Mouse (Mus musculus) midbrain, embryonic 11.5 days (tissue): ENCODE measurements at regions not wholly inside any gene's neighbourhood (a gene's known extent, or its start where the extent isn't known, plus 50 kb on each side); places are given as distances from the start of the nearest gene placed in this dataset.

Source experiments
- ATAC-seq: fragments of 200-750 bp; cut with Nextera tagmentation; 2 replicates; pipeline ENCODE4 v1.8.0; 2017; ENCODE audit warnings: moderate TSS enrichment, moderate library complexity; ENCODE audit not compliant: low FRiP score
- DNase-seq: peaks from one replicate; pipeline ENCODE4 v3.0.0; 2015; ENCODE audit warnings: low spot score; ENCODE audit errors: missing footprints
- H3K27ac ChIP-seq: fragments of 300-500 bp; sonication (generic); 2 replicates; pipeline ENCODE4 v1.5.1; 2014; ENCODE audit warnings: low read depth, low read length
- H3K27me3 ChIP-seq: fragments of 300-500 bp; sonication (generic); 2 replicates; pipeline ENCODE4 v1.6.1; 2014; ENCODE audit warnings: mild to moderate bottlenecking, low read length, moderate library complexity, mixed read lengths; ENCODE audit not compliant: control insufficient read depth, insufficient read depth
- H3K36me3 ChIP-seq: fragments of 300-500 bp; sonication (generic); 2 replicates; pipeline ENCODE4 v1.6.1; 2014; ENCODE audit warnings: mild to moderate bottlenecking, low read length, moderate library complexity, mixed read lengths; ENCODE audit not compliant: control insufficient read depth, insufficient read depth
- H3K4me1 ChIP-seq: fragments of 300-500 bp; sonication (generic); 2 replicates; pipeline ENCODE4 v1.6.1; 2014; ENCODE audit warnings: low read length; ENCODE audit not compliant: control insufficient read depth, insufficient read depth
- H3K4me2 ChIP-seq: fragments of 300-500 bp; sonication (generic); 2 replicates; pipeline ENCODE4 v1.6.1; 2014; ENCODE audit warnings: mild to moderate bottlenecking, moderate library complexity
- H3K4me3 ChIP-seq: fragments of 300-500 bp; sonication (generic); 2 replicates; pipeline ENCODE4 v1.5.1; 2014; ENCODE audit warnings: low read depth, low read length
- H3K9ac ChIP-seq: fragments of 300-500 bp; sonication (generic); 2 replicates; pipeline ENCODE4 v1.6.1; 2014; ENCODE audit warnings: low read length
- H3K9me3 ChIP-seq: fragments of 300-500 bp; sonication (generic); 2 replicates; pipeline ENCODE4 v1.6.1; 2016; ENCODE audit warnings: low read length; ENCODE audit not compliant: control insufficient read depth
- WGBS: fragments of 180-500 bp; shearing (Covaris S2); extraction: QIAGEN DNeasy Blood & Tissue Kit; methylation state at CpG from one replicate; pipeline ENCODE4 v1.1.7; 2014; 5-methylcytosine and 5-hydroxymethylcytosine counted together

DNA sequence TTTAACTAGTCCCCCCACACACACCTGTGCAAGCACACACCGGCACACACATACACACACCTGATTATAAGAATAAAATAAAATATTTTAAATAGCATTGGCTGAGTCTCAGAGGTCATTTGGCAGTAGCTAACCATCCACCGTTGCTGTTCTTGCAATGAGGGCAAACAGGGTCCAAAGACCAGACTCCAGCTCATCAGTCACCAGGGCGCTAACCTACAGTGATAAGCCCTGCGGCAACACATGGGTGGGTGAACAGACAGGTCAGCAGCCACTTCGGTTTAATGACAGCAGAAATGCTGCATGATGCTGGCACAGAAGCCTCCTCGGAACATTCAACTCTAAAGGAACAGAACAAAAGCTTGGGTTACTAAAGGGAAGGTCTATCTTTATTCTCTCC lies 54.9 kb downstream of the Tas2r134 start:
- H3K27me3 ChIP-seq = no peaks in the 10 kb centered on the region
- no peak overlapping the region for H3K4me3 ChIP-seq
- H3K36me3 ChIP-seq = no peaks in the 10 kb centered on the region
- no peak overlapping the region for H3K4me2 ChIP-seq
- no peak overlapping the region for H3K9ac ChIP-seq
- ATAC-seq = no peak
- DNase-seq = no peak
- H3K27ac ChIP-seq = no peak overlapping the region
- H3K4me1 ChIP-seq = no peaks in the 10 kb centered on the region
- no peaks in the 10 kb centered on the region for H3K9me3 ChIP-seq
- 89% methylated on average over 6 of the region's 6 CpGs for WGBS

- WGBS = 97% methylated on average over 4 of the region's 4 CpGs
Observed at GRCm38 (mm10) chr2:51682745-51683144, 55.4 kb downstream of the Tas2r134 start.

DNA sequence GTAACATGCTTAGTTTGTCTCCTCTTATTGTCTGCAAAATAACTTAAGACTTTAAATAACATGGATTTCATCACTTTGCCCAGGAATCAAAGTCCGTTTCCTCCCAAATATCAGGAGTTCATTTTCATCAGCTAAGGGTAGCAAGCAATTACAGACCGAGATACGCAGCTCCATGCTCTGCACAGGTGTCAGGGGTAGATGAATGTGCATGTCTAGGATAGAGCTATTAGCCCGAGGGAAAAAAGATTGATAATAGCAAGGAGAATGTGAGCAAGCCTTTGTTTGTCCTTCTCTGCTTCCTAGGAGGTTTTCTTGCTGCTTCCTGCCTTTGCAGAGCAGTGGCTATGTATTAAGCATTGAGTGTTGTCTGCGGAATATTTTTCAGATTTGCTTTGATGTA lies 77.8 kb downstream of the Tas2r134 start:
- Histone ChIP-seq H3K27me3 (no peaks in the 10 kb centered on the region), H3K4me1 (no peaks in the 10 kb centered on the region), H3K4me2 (no peak overlapping the region), H3K9ac (no peak overlapping the region), H3K27ac (no peak overlapping the region), H3K4me3 (no peak overlapping the region), H3K9me3 (no peaks in the 10 kb centered on the region), H3K36me3 (no peaks in the 10 kb centered on the region)
- DNase-seq = no peak
- no peak for ATAC-seq
- 86% methylated on average over 5 of the region's 5 CpGs for WGBS

More at GRCm38 (mm10) chr2:51682745-51683144, 55.4 kb downstream of the Tas2r134 start:
- DNase-seq (no peak), ATAC-seq (no peak)
- Histone ChIP-seq H3K4me1 (no peaks in the 10 kb centered on the region), H3K4me2 (no peak overlapping the region), H3K9ac (no peak overlapping the region), H3K27ac (no peak overlapping the region), H3K9me3 (no peaks in the 10 kb centered on the region), H3K27me3 (no peaks in the 10 kb centered on the region), H3K4me3 (no peak overlapping the region), H3K36me3 (no peaks in the 10 kb centered on the region)

GRCm38 (mm10) chr2:51708701-51709100 lies 81.4 kb downstream of the Tas2r134 start:
- Histone ChIP-seq H3K4me3 (no peak overlapping the region), H3K4me1 (no peaks in the 10 kb centered on the region), H3K9ac (no peak overlapping the region), H3K27ac (no peak overlapping the region), H3K36me3 (no peaks in the 10 kb centered on the region), H3K9me3 (no peaks in the 10 kb centered on the region), H3K4me2 (no peak overlapping the region), H3K27me3 (no peaks in the 10 kb centered on the region)
- ATAC-seq (no peak), DNase-seq (no peak)
- 79% methylated on average over 2 of the region's 2 CpGs for WGBS

- Histone ChIP-seq H3K27ac (no peak overlapping the region), H3K4me3 (no peak overlapping the region), H3K27me3 (no peaks in the 10 kb centered on the region), H3K9me3 (no peaks in the 10 kb centered on the region), H3K4me1 (no peaks in the 10 kb centered on the region), H3K4me2 (no peak overlapping the region), H3K9ac (no peak overlapping the region), H3K36me3 (no peaks in the 10 kb centered on the region)
- no peak for DNase-seq
- 94% methylated on average over 7 of the region's 7 CpGs for WGBS
- no peak for ATAC-seq
Observed at GRCm38 (mm10) chr2:51712611-51713010, 85.3 kb downstream of the Tas2r134 start.

- ATAC-seq (no peak), DNase-seq (no peak)
- Histone ChIP-seq H3K9ac (no peak overlapping the region), H3K9me3 (no peaks in the 10 kb centered on the region), H3K4me2 (no peak overlapping the region), H3K4me1 (peaks cover 18% of the 10 kb centered on the region), H3K27ac (no peak overlapping the region), H3K27me3 (peaks cover 41% of the 10 kb centered on the region), H3K4me3 (no peak overlapping the region), H3K36me3 (no peaks in the 10 kb centered on the region)
- WGBS = 77% methylated on average over 3 of the region's 3 CpGs
Observed at GRCm38 (mm10) chr2:51730805-51731204, 103.5 kb downstream of the Tas2r134 start.

DNA sequence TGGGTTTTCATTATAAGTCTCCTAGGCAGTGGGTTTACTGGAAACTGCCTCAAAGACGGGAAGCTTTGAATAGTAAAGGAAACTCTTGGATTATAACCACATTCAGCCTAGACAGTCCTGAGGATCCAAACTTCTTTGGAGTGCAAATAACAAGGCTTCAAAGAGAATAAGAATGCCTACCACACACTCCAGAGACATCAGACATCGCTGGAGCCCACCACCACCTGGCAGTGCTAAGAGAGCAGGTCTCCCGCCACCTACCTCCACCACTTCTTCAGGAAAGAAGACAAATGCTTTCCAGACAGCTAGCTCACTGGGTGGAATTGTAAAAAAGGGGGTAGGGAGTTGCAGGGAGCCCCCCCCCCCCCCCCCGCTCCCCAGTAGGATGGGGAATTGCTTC lies 104.4 kb downstream of the Tas2r134 start:
- DNase-seq = no peak
- peaks cover 49% of the 10 kb centered on the region for H3K27me3 ChIP-seq

GRCm38 (mm10) chr2:51732355-51732754 lies 105.0 kb downstream of the Tas2r134 start:
- H3K4me3 ChIP-seq = no peak overlapping the region
- WGBS = 17% methylated on average over 2 of the region's 2 CpGs
- DNase-seq = no peak

More for the DNA sequence above, 104.4 kb downstream of the Tas2r134 start:
- 29% methylated on average over 4 of the region's 4 CpGs for WGBS
- ATAC-seq = no peak
- Histone ChIP-seq H3K4me2 (no peak overlapping the region), H3K4me1 (peaks cover 18% of the 10 kb centered on the region), H3K9me3 (no peaks in the 10 kb centered on the region), H3K4me3 (no peak overlapping the region), H3K9ac (no peak overlapping the region), H3K27ac (no peak overlapping the region), H3K36me3 (no peaks in the 10 kb centered on the region)

GRCm38 (mm10) chr2:51733218-51733617 lies 105.9 kb downstream of the Tas2r134 start:
- ATAC-seq = peak; percentile 90
- Histone ChIP-seq H3K9me3 (no peaks in the 10 kb centered on the region), H3K36me3 (no peaks in the 10 kb centered on the region), H3K4me2 (no peak overlapping the region), H3K4me1 (peaks cover 18% of the 10 kb centered on the region), H3K4me3 (no peak overlapping the region), H3K27ac (peak overlapping the region; percentile 15; the same call in 1 of the 2 replicates), H3K27me3 (peaks cover 53% of the 10 kb centered on the region), H3K9ac (no peak overlapping the region)
- DNase-seq = peak; percentile 91
- WGBS = 9% methylated on average over 3 of the region's 3 CpGs

More at GRCm38 (mm10) chr2:51732355-51732754, 105.0 kb downstream of the Tas2r134 start:
- H3K27me3 ChIP-seq = peaks cover 55% of the 10 kb centered on the region
- H3K27ac ChIP-seq = 0 out of 2 replicates have a peak overlapping the region, but pooled peaks have one; percentile 11
- no peak overlapping the region for H3K4me2 ChIP-seq
- H3K9ac ChIP-seq = no peak overlapping the region
- H3K9me3 ChIP-seq = no peaks in the 10 kb centered on the region
- no peaks in the 10 kb centered on the region for H3K36me3 ChIP-seq
- peaks cover 18% of the 10 kb centered on the region for H3K4me1 ChIP-seq
- peak; percentile 14; the same call in 1 of the 2 replicates for ATAC-seq
